Mouse (Mus musculus) testis, postnatal 10 days (tissue): ENCODE data around the gene Rbm15.

Experiments
- DNase-seq: peaks from one replicate; pipeline ENCODE4 v3.0.0; 2021; ENCODE audit warnings: low spot score

Rbm15 gene

GRCm38 (mm10) chr3:107333381-107334201 lies at the start of gene Rbm15:
Rbm15 (minus strand) TSS chr3:107333673.
- peak; percentile 94 for DNase-seq

- peak; percentile 85 for DNase-seq
Observed at GRCm38 (mm10) chr3:107379422-107379821, 45.9 kb upstream of the Rbm15 start.

- DNase-seq: no peak
Observed at GRCm38 (mm10) chr3:107378626-107379025, 45.2 kb upstream of the Rbm15 start.

- DNase-seq: no peak
Observed at GRCm38 (mm10) chr3:107374948-107375664, 41.6 kb upstream of the Rbm15 start.

GRCm38 (mm10) chr3:107369156-107369555 lies 35.7 kb upstream of the Rbm15 start:
- DNase-seq: no peak

GRCm38 (mm10) chr3:107367938-107368599 lies 34.6 kb upstream of the Rbm15 start:
- DNase-seq: no peak

GRCm38 (mm10) chr3:107365341-107365740 lies 31.9 kb upstream of the Rbm15 start:
- no peak for DNase-seq

- no peak for DNase-seq
Observed at GRCm38 (mm10) chr3:107363391-107363790, 29.9 kb upstream of the Rbm15 start.

GRCm38 (mm10) chr3:107360341-107360740 lies 26.9 kb upstream of the Rbm15 start:
- no peak for DNase-seq

- no peak for DNase-seq
Observed at GRCm38 (mm10) chr3:107357700-107358234, 24.3 kb upstream of the Rbm15 start.

- DNase-seq: peak; percentile 89
Observed at GRCm38 (mm10) chr3:107356964-107357441, 23.5 kb upstream of the Rbm15 start.

GRCm38 (mm10) chr3:107355618-107356260 lies 22.3 kb upstream of the Rbm15 start:
- no peak for DNase-seq

- no peak for DNase-seq
Observed at GRCm38 (mm10) chr3:107351706-107352105, 18.2 kb upstream of the Rbm15 start.

- peak; percentile 73 for DNase-seq
Observed at GRCm38 (mm10) chr3:107349006-107349405, 15.5 kb upstream of the Rbm15 start.

GRCm38 (mm10) chr3:107345033-107345725 lies 11.7 kb upstream of the Rbm15 start:
- DNase-seq: no peak

GRCm38 (mm10) chr3:107343971-107344370 lies 10.5 kb upstream of the Rbm15 start:
- no peak for DNase-seq

- DNase-seq: no peak
Observed at GRCm38 (mm10) chr3:107334202-107334934, 895 bp upstream of the Rbm15 start.

GRCm38 (mm10) chr3:107332960-107333380 lies 503 bp downstream of the Rbm15 start:
- DNase-seq: peak; percentile 95

- peak; percentile 76 for DNase-seq
Observed at GRCm38 (mm10) chr3:107332127-107332959, 1.1 kb downstream of the Rbm15 start.
